Mouse (Mus musculus) embryonic facial prominence, embryonic 10.5 days (tissue): Measurements from ENCODE around the gene Mal. TPM values are rescaled to one million over a fixed set of nuclear protein-coding genes. Genes with fewer than 3 reads are reported as not detected.
"Not testable (repeated sequence)": the region's sequence is repeated elsewhere in the genome, so short reads cannot be mapped to it uniquely, and the experiment has no call there.

Source experiments
- DNase-seq: peaks from one replicate; pipeline ENCODE4 v3.0.0-alpha.2; 2017; ENCODE audit warnings: low spot score
- H3K27ac ChIP-seq: fragments of 300-500 bp; sonication (generic); replicated peaks from 2 replicates; pipeline ENCODE4 v1.5.1; 2016; ENCODE audit warnings: mild to moderate bottlenecking
- H3K27me3 ChIP-seq: fragments of 300-500 bp; sonication (generic); replicated peaks from 2 replicates; pipeline ENCODE4 v1.6.1; 2016; ENCODE audit warnings: low read depth, mild to moderate bottlenecking; ENCODE audit not compliant: poor library complexity, severe bottlenecking
- H3K36me3 ChIP-seq: fragments of 300-500 bp; sonication (generic); replicated peaks from 2 replicates; pipeline ENCODE4 v1.6.1; 2016; ENCODE audit warnings: mild to moderate bottlenecking, moderate library complexity
- H3K4me1 ChIP-seq: fragments of 300-500 bp; sonication (generic); 2 replicates; pipeline ENCODE4 v1.6.1; 2016
- H3K4me3 ChIP-seq: fragments of 300-500 bp; sonication (generic); 2 replicates; pipeline ENCODE4 v1.5.1; 2016; ENCODE audit warnings: mild to moderate bottlenecking, moderate library complexity
- H3K9me3 ChIP-seq: fragments of 300-500 bp; sonication (generic); 2 replicates; pipeline ENCODE4 v1.6.1; 2016; ENCODE audit warnings: mild to moderate bottlenecking
- WGBS: fragments of 180-500 bp; shearing (Covaris S2); methylation state at CpG from one replicate; pipeline ENCODE4 v1.1.7; 2016; 5-methylcytosine and 5-hydroxymethylcytosine counted together
- polyA plus RNA-seq: library from polyadenylated mRNA; unstranded; fragments of >200 nt; fragmentation: Nextera tagmentation; extraction: Ambion mirVana; gene quantifications from 2 replicates; pipeline ENCODE4 v1.2.1, GENCODE M21; 2016

The Mal gene
- polyA plus RNA-seq, 1 experiment from 2014 or later, result 0.11 TPM

- Histone ChIP-seq H3K4me1 (peaks cover 21% of the 10 kb centered on the region), H3K27me3 (no peaks in the 10 kb centered on the region), H3K4me3 (no peak overlapping the region), H3K36me3 (peaks cover under 1% of the 10 kb centered on the region; the same call in 1 of the 2 replicates), H3K9me3 (no peaks in the 10 kb centered on the region), H3K27ac (no peak overlapping the region)
- DNase-seq, result no peak
- WGBS, result 85% methylated on average over 4 of the region's 4 CpGs
Measured at GRCm38 (mm10) chr2:127611386-127611785, 45.1 kb downstream of the Mal start.

DNA sequence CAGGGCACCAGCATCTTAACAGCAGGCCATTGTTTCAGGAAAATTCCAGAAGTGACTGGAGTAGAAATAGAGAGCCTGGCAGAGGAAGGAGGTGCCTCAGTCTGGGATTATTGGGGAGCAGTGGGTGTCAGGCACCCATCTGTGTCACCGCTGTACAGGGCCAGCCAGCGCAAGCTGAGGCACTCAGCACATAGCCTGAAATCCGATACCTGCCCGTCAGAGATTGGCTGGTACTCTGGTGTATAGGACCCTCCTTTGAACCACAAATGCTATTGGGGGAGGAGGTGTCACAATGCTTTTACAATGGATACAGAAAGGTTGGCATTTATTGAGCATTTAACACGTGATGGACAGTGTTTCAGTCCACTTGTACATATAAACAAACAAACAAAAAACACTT lies 47.5 kb downstream of the Mal start:
- WGBS, result 4% methylated on average over 5 of the region's 5 CpGs
- no peak overlapping the region for H3K4me3 ChIP-seq
- DNase-seq, result peak; percentile 38

GRCm38 (mm10) chr2:127608234-127608633 lies 48.3 kb downstream of the Mal start:
- Histone ChIP-seq H3K27me3 (no peaks in the 10 kb centered on the region), H3K4me1 (peaks cover 21% of the 10 kb centered on the region), H3K36me3 (peaks cover 32% of the 10 kb centered on the region), H3K4me3 (no peak overlapping the region), H3K9me3 (no peaks in the 10 kb centered on the region), H3K27ac (no peak overlapping the region)
- WGBS, result 48% methylated on average over 3 of the region's 3 CpGs
- DNase-seq, result no peak

More for the DNA sequence above, 47.5 kb downstream of the Mal start:
- peaks cover 21% of the 10 kb centered on the region for H3K4me1 ChIP-seq
- H3K36me3 ChIP-seq, result peaks cover 25% of the 10 kb centered on the region
- no peaks in the 10 kb centered on the region for H3K27me3 ChIP-seq
- H3K27ac ChIP-seq, result peak overlapping the region; percentile 22; the same call in 1 of the 2 replicates
- no peaks in the 10 kb centered on the region for H3K9me3 ChIP-seq

DNA sequence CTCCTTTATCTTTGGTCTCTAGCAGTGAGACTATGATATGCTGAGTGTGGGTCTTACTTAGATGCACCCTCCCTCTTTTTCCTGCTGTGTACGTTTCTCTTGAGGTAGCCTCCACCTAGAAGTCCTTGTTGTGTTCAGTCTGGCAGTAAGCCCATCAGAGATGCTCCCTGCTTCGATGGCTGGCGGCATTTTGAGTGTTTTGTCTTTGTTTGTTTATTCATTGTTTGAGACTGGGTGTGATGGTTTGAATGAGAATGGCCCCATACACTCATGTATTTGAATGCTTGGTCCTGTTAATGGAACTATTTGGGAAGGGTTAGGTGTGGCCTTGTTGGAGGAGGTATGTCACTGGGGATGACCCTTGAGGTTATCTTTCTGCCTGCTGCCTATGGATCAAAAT lies 51.3 kb downstream of the Mal start:
- no peak for DNase-seq
- H3K36me3 ChIP-seq, result peaks cover 62% of the 10 kb centered on the region
- no peak overlapping the region for H3K27ac ChIP-seq
- H3K27me3 ChIP-seq, result no peaks in the 10 kb centered on the region
- WGBS, result 97% methylated on average over 3 of the region's 3 CpGs
- no peaks in the 10 kb centered on the region for H3K9me3 ChIP-seq
- no peak overlapping the region for H3K4me3 ChIP-seq
- peaks cover 21% of the 10 kb centered on the region for H3K4me1 ChIP-seq

DNA sequence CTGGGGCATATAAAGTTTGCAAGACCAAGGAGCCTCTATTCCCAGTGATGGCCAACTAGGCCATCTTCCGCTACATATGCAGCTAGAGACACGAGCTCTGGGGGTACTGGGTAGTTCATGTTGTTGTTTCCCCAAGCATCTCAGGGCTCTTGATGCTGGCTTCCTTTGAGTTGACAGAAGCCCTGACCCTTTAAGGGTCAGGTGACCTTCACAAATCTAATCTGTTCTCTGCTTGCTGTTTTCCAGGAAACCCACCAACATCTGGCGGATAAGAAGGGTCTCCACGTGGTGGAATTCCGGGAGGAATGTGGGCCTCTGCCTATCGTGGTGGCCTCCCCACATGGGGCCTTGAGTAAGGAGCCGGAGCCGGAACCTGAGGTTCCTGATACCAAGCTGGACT lies 53.1 kb downstream of the Mal start:
- H3K4me3 ChIP-seq, DNase-seq, H3K27me3 ChIP-seq, H3K27ac ChIP-seq, H3K9me3 ChIP-seq, H3K4me1 ChIP-seq: not testable (repeated sequence)
- peaks cover 80% of the 10 kb centered on the region for H3K36me3 ChIP-seq
- 75% methylated on average over 6 of the region's 8 CpGs for WGBS

- H3K36me3 ChIP-seq, result peaks cover 51% of the 10 kb centered on the region
Measured at GRCm38 (mm10) chr2:127590840-127591239, 65.7 kb downstream of the Mal start.

DNA sequence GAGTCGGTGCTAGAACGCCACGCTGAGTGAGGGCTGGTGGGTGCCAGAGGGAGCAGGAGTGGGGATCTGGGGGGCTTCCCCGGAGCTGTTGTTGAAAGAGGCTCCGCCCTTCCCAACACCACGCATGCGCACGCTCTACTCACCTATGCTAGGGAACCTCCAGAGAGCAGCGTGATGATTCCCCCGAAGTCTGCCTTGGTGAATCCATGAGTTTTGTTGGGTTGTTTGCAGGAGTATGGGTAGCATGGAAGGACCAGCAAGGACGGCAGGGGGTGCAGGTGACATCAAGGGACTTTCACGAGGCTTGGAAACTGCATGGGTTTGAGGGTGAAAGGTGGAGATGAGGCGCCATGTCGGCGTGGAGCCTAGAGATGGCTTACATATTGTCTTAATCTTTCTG lies 66.3 kb downstream of the Mal start:
- H3K9me3 ChIP-seq, result no peaks in the 10 kb centered on the region
- peaks cover 32% of the 10 kb centered on the region for H3K4me1 ChIP-seq
- H3K27ac ChIP-seq, result no peak overlapping the region
- peaks cover 44% of the 10 kb centered on the region for H3K36me3 ChIP-seq
- no peak overlapping the region for H3K4me3 ChIP-seq
- WGBS, result 84% methylated on average over 15 of the region's 15 CpGs
- H3K27me3 ChIP-seq, result no peaks in the 10 kb centered on the region
- DNase-seq, result no peak

More at GRCm38 (mm10) chr2:127590840-127591239, 65.7 kb downstream of the Mal start:
- no peak overlapping the region for H3K4me3 ChIP-seq
- H3K4me1 ChIP-seq, result peaks cover 32% of the 10 kb centered on the region
- DNase-seq, result no peak
- H3K27me3 ChIP-seq, result no peaks in the 10 kb centered on the region
- no peaks in the 10 kb centered on the region for H3K9me3 ChIP-seq
- 75% methylated on average over 4 of the region's 4 CpGs for WGBS
- no peak overlapping the region for H3K27ac ChIP-seq

DNA sequence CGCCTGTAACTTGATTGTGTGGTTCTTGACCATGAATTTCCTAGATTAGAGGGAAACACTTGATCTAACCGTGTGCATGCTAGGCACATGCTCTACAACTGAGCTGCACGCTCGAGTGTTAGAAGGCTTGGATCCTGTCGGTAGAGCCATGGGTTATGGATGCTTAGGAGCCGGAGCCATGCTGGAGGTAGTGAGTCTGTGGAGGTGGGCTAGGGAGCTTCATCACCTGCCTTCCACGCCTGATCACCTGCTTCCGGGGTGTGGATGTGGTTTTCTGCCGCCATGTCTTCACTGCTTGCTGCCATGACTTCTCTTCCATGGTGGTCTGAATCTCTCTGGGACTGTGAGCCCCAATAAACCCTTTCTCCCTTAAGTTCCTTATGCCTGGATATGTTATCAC lies 67.6 kb downstream of the Mal start:
- DNase-seq, result no peak
- H3K9me3 ChIP-seq, result no peaks in the 10 kb centered on the region
- WGBS, result 91% methylated on average over 9 of the region's 9 CpGs
- peaks cover 38% of the 10 kb centered on the region for H3K4me1 ChIP-seq
- H3K4me3 ChIP-seq, result no peak overlapping the region
- no peaks in the 10 kb centered on the region for H3K27me3 ChIP-seq
- H3K27ac ChIP-seq, result no peak overlapping the region
- peaks cover 31% of the 10 kb centered on the region for H3K36me3 ChIP-seq

DNA sequence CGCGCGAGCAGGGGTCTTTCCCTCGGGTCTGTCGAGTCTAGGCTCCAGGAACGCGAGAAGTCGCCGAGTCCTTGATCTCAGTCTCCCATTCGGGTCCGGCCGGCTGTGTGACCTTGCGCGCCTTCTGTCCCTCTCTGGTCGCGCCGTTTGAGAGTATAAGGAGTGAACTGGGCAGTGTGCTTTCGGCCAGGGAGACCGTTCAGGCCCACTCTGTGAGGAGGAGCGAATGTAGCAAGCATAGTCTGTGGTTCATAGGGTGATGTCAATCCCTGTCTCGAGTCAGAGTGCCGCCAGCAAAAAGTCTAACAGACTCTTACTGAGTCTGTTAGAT lies 69.0 kb downstream of the Mal start:
- peaks cover 19% of the 10 kb centered on the region for H3K36me3 ChIP-seq
- H3K27me3 ChIP-seq, result no peaks in the 10 kb centered on the region
- H3K4me3 ChIP-seq, result peak overlapping the region; percentile 95
- no peaks in the 10 kb centered on the region for H3K9me3 ChIP-seq
- WGBS, result under 1% methylated on average over 22 of the region's 22 CpGs
- no peak for DNase-seq
- H3K27ac ChIP-seq, result peak overlapping the region; percentile 99
- peaks cover 44% of the 10 kb centered on the region for H3K4me1 ChIP-seq

DNA sequence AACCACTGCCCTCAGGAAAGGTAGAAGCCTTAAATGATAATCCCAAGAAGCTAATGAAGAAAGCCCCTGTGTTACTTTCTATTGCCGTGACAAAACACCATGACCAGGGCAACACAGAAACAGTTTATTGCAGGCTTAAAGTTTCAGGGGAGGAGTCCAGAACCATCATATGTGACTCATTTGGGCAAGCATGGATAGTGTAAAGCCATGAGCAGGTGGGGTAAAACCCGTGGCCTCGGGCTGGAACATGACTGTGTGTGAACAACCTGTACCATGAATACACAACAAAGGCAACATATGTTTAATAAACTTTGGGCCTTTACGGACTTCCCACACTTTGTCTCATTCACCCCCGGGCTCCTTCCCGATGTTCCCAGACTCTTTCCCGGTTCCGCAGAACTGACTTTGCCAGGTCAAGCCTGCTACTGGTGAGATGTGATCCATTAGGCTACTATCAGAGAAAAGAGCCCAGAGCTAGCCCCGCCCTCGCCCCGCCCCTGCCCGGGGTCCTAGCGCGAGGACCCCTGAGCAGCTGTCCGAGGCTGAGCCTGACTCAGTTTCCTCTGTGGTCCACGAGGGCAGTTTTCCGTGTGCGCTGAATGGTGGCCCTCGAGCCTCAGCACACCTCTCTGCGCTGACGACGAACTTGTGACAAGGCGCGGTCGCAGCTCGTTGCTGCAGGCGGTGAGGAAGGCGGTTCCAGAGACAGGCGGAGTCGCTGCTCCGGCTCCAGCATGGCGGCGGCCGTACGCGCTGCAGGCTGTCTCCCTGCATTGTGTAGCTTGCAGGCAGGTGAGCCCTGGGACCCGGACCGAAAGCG lies 69.6 kb downstream of the Mal start, which contains the start of the genes Zfp661 and Mrps5:
Gene Zfp661 (minus strand): TSS at position 401 of the 820 bp plus-strand sequence.
Gene Mrps5 (plus strand): TSS at position 529 of the 820 bp plus-strand sequence.
- Histone ChIP-seq H3K27ac (peak within 1 kb of the TSS; percentile 99), H3K4me1 (peaks cover 44% of the 10 kb centered on the region), H3K27me3 (no peaks in the 10 kb centered on the region), H3K36me3 (peaks cover 13% of the 10 kb centered on the region), H3K9me3 (no peaks in the 10 kb centered on the region), H3K4me3 (peak within 1 kb of the TSS; percentile 95)
- DNase-seq, result peak; percentile 92
- 5% methylated on average over 39 of the region's 39 CpGs for WGBS

- Histone ChIP-seq H3K4me1 (peaks cover 35% of the 10 kb centered on the region), H3K9me3 (no peaks in the 10 kb centered on the region), H3K27me3 (no peaks in the 10 kb centered on the region), H3K36me3 (0 out of 2 replicates have a peak, but pooled peaks cover 6% of the 10 kb centered on the region), H3K27ac (peak overlapping the region; percentile 72), H3K4me3 (peak overlapping the region; percentile 77)
- peak; percentile 94 for DNase-seq
- under 1% methylated on average over 24 of the region's 24 CpGs for WGBS
Measured at GRCm38 (mm10) chr2:127584436-127584858, 72.0 kb downstream of the Mal start.
